Mouse (Mus musculus) layer of hippocampus, adult 9-10 months (tissue): ENCODE measurements around the gene Pfas.
"Not testable (repeated sequence)": the region's sequence is repeated elsewhere in the genome, so short reads cannot be mapped to it uniquely, and the experiment has no call there.

ENCODE experiments used
- DNase-seq: peaks from one replicate; pipeline ENCODE4 v3.0.0; 2022; ENCODE audit warnings: low spot score

Gene Pfas

GRCm38 (mm10) chr11:68970232-68970631 is 38.0 kb downstream of the Pfas start:
- no peak for DNase-seq

- DNase-seq = no peak
These were observed 39.5 kb downstream of the Pfas start for GRCm38 (mm10) chr11:68968752-68969151.

GRCm38 (mm10) chr11:68967337-68968282 is 40.6 kb downstream of the Pfas start, which contains the start of gene Slc25a35:
Gene Slc25a35, plus strand, starts transcription at chr11:68968131.
- peak; percentile 63 for DNase-seq

GRCm38 (mm10) chr11:68966554-68966953 is 41.7 kb downstream of the Pfas start:
- DNase-seq = no peak

- no peak for DNase-seq
These were observed 42.4 kb downstream of the Pfas start for GRCm38 (mm10) chr11:68965845-68966244.

GRCm38 (mm10) chr11:68965050-68965449 is 43.2 kb downstream of the Pfas start:
- DNase-seq = no peak

- DNase-seq = no peak
These were observed 44.9 kb downstream of the Pfas start for GRCm38 (mm10) chr11:68963405-68963804.

GRCm38 (mm10) chr11:68962159-68962558 is 46.1 kb downstream of the Pfas start:
- not testable (repeated sequence) for DNase-seq

- DNase-seq = no peak
These were observed 46.7 kb downstream of the Pfas start for GRCm38 (mm10) chr11:68961596-68961995.

- DNase-seq = no peak
These were observed 50.3 kb downstream of the Pfas start for GRCm38 (mm10) chr11:68957971-68958370.

GRCm38 (mm10) chr11:68957308-68957707 is 51.0 kb downstream of the Pfas start, which contains the start of gene Arhgef15:
Gene Arhgef15, minus strand, starts transcription at chr11:68957480.
- DNase-seq = no peak

- DNase-seq = no peak
These were observed 51.6 kb downstream of the Pfas start for GRCm38 (mm10) chr11:68956697-68957096.

GRCm38 (mm10) chr11:68956107-68956506 is 52.2 kb downstream of the Pfas start:
- no peak for DNase-seq

- DNase-seq = no peak
These were observed 52.8 kb downstream of the Pfas start for GRCm38 (mm10) chr11:68955473-68955872.

- no peak for DNase-seq
These were observed 53.9 kb downstream of the Pfas start for GRCm38 (mm10) chr11:68954408-68954807.

GRCm38 (mm10) chr11:68953903-68954302 is 54.4 kb downstream of the Pfas start:
- no peak for DNase-seq

GRCm38 (mm10) chr11:68947542-68947993 is 60.7 kb downstream of the Pfas start:
- DNase-seq = no peak

- no peak for DNase-seq
These were observed 61.3 kb downstream of the Pfas start for GRCm38 (mm10) chr11:68946806-68947440.

GRCm38 (mm10) chr11:68946001-68946400 is 62.3 kb downstream of the Pfas start:
- no peak for DNase-seq

- DNase-seq = no peak
These were observed 63.0 kb downstream of the Pfas start for GRCm38 (mm10) chr11:68945245-68945644.

- DNase-seq = no peak
These were observed 65.5 kb downstream of the Pfas start for GRCm38 (mm10) chr11:68942731-68943130.

GRCm38 (mm10) chr11:68940516-68940915 is 67.7 kb downstream of the Pfas start:
- no peak for DNase-seq
